Mouse (Mus musculus): ENCODE data around the gene Lhx9.

Gene Lhx9

DNA sequence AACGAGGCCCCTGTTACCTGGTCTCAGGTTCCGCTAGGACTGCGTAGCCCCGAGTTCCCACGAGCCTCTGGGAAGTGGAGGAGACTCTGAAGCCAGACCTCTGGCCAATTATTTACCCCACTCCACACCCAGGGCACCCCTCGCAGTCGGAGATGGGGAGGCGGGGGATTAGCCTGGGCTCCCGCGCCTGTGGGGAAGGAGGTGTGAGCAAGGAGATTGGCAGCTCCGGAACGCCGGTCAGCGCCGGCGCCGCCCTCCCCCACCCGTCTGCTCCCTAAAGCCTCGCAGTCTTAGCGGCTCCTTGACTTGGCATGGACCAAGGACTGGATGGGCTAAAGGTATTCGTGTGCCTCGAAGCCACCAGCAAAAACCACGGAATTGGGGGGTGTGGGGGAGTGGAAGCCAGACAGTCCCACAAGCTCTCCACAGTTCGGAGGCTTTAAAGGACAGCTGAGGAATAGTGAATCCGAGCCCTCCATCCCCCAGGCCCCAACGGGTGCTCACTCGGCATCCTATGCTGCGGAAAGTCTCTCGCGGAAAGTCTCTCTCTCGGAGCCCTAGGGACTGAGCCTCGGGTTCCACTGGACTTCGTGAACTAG, at the start of gene Lhx9:
Gene Lhx9 (minus strand): TSS at position 67 of the 599 bp plus-strand sequence.
- DNase-seq = no peak

DNA sequence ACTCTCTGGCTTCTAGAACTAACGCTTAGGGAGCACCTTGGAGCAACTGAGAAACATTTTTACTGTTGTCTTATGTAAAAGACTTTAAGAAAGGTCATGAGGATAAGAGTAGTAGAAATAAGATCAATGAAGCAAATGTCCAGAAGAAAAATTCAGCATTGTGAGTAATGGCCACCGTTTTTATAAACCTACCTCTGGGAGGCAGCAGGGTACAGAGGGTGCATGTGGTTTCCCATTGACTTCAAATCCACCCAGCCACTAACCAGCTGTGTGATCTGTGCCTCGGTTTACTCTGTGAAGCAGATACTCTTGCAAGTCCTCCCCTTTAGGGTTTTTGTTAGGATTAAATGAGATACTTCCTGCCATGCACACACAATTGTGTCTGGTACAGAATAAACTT, 47.7 kb upstream of the Lhx9 start:
- DNase-seq = no peak

DNA sequence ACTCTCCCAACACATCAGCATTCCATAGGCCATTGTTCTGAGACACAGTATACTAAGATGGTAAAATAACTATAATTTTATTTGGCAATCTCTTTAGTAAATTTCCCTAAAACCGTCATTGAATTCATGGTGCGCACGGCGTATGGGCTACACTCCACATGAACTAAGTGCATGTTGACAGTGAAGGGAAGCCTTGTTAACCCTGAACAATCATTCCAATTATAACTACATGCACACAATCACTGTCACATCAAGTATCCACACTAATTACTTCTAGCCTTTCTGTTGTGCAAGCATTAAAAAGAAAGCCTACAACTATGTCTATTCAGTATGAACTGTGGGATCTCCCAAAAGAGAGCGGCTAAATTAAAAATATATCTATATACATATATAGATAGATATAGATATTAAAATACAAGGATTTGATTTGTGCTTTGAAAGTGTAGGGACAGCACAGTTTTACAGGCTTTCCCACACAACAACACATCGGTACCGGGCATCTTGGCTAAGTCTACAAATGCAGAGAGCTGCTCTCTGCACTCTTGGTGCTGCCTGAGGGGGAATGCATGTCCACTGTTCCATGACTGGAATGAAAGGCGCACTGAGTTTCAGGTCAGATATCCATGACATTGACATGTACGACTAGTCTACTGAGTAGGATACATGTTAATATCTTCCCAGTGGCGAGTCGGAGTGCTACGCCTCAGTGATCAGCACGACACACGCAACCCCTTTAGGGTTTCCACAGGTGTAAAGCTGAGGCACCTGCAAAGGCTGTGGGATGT, 29.3 kb upstream of the Lhx9 start:
- no peak for DNase-seq

DNA sequence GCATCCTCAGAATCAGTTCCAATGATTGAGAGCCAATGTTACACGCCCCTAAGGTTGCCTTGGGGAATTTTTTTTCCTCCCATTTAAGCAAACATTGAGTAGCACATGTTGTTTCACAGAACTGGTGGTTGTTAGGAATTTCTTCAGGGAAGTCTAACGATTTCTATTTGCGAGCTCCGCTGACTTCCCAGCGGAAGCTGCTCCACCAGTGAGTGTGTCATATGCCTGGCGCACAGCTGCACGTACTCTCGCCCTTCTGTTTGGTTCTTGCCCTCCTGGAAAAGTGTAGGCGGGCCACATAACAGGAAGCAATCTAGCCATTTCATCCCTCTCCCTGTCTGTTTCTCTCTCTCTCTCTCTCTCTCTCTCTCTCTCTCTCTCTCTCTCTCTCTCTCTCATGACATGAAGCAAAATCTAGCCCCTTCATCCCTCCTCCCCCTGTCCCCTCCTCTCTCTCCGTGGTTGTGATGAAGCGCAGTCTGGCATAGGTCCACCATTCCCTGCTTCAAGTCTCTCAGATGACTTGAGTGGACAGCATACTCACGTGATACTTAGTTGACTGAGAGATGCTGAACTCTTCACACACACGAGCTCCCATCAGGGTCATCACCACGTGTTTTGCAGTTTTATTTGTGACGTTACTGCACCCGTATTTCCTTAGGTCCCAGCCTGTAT, 28.1 kb upstream of the Lhx9 start:
- no peak for DNase-seq

DNA sequence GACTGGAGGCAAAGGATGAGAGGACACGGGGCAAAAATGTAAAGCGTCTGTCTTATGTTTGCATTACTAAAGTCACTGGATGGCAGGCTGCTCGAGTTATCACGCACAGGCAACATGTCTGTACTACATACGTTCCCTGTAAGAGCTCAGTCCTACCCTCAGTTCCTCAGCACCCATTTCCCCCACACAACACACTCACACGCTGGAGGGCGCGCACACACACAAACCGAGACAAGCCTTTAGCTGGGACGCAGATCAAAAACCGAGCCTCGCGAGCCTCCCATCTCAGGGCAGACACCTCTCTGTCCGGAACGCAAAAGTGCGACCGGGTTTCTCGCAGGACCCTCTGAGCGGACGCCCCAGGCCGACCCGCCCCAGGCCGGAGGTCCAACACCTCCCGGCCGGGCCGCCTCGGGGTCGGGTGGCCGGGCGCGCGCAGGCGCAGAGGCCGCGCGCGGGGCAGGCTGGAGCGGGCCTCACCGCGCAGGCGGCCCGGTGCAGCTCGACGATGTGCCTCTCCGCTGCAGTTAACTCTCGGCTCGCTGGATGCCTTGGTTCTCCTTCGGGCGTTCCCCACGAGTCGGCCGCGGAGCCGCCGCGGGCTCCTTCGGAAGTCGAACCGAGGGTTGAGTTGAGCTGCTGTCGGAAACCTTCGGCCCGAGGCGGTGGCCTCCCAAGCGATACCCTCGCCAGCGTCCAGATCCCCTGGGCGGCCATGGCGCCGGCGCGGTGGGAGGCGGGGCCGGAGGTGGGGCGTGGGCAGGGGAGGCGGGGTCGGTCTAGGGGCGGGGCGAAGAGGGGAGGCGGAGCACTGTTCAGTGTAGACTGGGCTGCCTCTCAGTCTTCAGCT, 7.9 kb upstream of the Lhx9 start, which contains the start of gene 2310009B15Rik:
Gene 2310009B15Rik (minus strand): TSS at position 752 of the 850 bp plus-strand sequence.
- DNase-seq = peak; percentile 82

DNA sequence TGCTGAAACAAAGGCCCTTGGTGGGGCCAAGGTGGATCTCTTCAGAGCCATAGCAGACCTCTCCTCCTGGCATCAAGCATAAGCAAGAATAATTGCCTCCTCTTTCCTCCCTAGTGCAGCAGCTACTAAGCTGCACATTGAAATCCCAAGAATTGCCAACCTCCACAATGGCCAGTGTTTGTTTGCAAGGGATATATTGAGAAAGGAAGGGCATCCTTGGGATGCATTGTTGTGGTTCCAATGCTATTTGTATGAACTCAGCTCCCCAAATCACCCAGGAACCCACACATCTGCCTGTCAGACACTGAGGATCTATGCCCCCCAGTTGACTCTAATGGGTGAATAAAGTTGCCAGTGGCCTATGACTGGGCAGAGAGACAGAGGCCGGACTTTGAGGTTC, 2.4 kb upstream of the Lhx9 start:
- no peak for DNase-seq

DNA sequence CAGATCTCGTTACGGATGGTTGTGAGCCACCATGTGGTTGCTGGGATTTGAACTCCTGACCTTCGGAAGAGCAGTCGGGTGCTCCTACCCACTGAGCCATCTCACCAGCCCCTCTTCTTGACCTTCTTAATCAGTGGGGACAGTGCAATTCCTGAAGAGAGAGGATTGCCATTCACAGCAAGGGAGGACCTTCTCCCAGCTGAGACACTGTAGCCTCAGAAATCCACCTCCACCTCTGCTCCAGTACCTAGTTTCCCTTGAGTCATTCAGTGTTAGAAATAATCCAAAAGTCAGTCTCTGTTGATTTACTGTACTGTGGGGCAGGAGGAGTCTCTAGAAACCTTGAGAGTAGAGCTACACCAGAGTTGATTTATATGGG, 1.8 kb upstream of the Lhx9 start:
- DNase-seq = no peak

DNA sequence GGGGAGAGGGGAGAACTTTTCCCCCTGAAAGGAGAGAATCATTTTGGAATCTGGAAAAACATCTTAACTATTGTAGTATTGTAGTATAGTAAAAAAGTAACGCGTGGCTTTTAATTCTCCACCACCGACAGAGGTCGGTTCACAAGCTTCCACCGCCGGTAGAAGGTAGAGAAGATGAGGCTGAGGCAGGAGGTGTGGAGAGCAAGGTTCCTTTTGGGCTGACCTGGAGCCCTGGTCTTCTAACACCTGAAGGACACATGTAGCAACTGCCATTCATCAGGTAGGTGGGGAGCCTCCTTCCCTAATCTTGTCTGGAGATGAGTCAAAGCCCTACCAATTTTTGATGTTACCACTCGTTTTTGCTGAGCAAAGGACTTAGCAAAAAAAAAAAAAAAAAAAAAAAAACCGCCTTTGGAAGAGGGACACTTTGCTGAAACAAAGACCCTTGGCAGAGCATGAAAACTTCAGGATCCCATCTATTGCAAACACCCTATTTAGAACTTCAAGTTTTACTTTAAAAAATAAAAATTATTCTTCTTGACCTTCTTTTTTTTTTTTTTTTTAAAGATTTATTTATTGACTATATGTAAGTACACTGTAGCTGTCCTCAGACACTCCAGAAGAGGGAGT, 1.3 kb upstream of the Lhx9 start:
- no peak for DNase-seq

DNA sequence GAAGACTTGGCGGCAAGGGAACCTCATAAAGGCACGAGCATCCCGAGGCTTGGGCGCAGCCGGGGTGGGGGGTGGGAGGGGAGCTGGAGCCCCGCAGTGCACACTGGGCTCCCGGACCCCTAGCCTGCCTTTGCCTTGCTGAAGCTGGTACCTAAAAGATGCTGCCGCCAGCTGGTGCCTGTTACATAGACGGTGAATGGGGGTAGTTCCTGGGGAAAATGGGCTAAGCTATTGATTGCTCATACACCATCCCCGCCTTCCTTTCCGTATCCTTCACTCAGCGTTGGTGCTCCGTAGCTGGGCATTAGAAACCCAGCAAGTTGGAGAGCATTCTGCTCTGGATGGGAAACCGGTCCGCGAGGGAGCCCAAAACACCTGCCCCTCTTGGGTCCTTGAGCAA, 351 bp downstream of the Lhx9 start:
- no peak for DNase-seq

DNA sequence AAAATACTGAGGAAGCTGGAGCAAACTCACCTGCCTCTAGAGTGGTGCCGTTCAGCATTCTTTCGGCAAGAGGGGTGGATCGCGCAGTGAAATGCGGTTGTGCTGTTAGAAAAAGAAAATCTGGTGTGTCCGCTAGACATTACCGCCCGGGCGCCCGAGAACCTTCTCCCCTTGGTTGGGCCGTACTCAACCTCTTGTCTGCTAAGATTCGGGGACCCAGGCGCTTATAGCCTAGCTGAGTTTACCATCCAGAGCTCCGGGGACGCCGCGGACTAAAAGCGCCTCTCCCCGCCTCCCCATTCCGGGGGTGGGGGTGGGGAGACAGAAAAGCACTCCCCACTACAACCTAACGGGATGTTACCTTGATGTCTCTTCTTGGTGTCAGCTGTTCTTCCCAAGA, 1.2 kb downstream of the Lhx9 start:
- no peak for DNase-seq

DNA sequence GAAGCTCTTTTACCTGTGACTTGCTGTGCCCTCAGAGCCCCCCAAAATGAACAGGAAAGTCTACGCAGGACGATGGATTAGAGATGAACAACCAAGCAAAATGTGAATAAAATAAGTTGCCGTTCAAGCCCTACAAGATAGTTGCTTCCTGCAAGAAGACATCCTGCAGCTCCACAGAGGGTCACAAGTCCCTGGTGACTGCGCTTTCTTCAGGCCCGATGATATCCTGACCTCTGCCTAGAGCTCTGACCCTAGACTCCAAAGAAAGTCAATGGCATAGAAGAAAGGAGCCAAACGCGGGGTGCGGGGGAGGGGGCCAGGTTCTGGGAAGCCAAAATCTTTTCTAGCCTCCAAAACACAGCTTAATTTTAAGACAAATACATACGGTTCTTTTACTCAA, 1.8 kb downstream of the Lhx9 start:
- DNase-seq = no peak

DNA sequence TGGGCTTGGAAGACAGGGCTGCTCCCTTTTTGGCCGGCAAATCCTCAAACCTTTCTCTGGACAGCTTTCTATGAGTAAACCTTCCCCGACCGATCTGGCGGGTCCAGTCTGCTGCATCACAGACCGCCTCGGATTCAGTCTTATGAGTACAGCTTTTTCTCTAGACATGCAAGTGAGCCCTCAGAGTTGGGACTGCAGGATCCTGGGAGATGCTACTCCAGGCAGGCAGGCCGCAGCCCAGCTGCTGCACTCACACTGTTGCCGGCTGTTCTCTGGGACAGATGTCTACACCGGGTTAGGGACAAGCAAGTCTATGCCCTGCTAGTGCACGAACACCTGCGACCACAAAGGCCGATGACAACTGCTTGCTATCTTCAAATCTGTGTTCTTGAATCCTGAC, 2.2 kb downstream of the Lhx9 start:
- DNase-seq = no peak

DNA sequence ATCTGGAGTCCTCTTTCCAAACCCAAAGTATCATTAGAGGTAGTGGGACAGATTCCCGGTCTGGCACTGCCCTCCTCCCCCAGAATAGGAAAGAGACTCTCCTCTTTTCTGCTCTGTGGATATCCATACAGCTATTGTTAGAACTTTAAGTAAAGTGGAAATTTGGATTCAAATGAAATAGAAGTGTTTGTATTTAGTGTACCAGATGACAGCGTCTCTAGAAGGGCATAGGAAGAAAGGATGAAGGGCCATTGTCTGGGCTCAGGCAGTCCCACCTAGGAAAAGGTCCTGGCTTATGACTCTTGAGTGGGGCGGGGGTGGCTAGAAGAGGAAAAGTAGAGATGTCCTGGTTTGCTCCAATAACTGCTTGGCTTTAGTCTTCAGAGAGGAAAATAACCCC, 2.9 kb downstream of the Lhx9 start:
- no peak for DNase-seq

DNA sequence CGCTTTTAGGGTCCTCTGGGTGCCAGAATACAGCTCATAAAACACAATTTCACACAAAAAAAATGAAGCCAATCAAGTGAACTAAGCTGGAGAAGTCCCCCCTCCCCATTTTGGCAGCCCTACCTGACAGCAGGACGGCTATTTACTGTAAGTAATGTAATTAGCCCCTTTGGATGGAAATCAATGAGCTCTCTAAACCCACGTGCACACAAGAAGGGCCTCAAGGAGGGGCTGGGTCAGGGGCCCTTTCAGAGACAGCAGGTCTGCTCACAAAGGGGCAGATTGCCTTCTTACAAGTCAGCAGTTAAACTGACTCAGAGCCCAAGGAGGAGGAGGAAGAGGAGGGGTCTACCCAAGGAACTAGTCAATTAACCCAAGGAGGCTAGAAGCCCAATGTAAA, 4.2 kb downstream of the Lhx9 start:
- DNase-seq = no peak

DNA sequence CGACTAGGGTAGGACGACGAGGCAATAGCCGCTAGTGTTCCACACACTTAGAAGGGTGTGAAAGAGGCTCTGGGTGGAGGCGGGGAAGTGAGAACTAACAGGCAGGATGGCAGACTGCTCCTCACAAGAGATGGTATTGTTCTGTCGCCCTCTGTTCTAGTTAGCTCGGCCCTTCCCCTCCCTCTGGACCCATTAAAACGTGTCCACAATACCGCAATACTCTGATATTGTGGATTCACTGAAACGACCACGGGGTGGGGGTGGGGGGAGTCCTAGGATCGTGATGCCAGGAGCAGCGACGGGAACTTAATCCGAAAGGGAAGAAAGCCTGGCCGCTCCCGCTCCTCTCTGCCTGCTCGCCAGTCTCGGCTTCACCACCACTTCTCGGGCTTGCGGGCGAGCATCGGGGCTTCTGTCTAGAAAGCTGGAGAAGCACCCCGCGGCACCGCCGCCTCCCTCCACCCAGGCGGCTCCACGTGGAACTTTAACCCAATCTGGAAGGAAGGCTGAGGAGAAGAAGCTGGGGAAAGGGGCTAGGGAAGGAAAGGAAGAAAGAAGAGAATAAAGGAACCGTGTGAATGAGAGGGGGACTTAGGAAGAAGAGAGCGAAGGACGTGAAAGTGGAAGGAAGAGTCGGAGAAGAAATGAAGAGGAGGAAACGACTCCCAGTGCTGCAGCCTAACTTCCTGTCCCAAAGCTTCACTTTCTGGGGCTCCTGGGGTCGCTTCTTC, 4.9 kb downstream of the Lhx9 start:
- no peak for DNase-seq

DNA sequence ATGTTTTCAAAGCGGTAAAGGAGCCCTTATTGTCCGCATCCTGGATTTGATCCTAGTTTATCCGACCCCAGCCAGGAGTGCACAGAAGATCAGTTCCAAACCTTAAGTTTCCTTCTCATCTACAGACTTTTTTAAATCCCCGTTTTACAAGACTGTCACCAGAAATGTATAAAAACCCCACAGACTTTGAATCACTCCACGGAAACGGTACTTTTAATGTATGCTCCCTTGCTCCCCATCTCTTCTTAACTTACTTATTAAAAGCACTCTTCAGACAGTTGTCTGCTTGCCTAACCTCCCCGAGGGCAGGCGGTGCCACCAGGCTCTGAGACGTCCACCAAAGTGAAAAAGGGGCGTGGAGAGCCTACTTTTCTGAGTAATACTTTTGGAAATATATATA, 5.6 kb downstream of the Lhx9 start:
- DNase-seq = no peak

DNA sequence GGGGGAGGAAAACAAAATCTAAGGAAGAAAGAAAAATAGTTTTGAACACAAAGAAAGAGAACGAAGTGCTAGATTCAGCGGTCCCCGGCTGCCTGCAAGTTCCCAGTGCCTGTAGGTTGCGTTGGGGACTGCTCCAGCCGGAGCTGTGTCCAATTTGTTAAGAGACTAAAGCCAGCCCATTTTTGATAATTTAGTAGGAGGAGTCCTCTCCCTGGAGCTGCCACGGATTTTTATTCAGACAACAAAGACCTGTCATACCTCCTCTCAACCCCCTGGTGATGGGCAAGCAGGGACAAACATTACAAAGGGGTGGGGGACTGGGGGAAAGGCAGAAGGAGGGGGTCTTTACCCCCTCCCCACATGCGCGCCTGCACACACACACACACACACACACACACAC, 6.1 kb downstream of the Lhx9 start:
- no peak for DNase-seq

DNA sequence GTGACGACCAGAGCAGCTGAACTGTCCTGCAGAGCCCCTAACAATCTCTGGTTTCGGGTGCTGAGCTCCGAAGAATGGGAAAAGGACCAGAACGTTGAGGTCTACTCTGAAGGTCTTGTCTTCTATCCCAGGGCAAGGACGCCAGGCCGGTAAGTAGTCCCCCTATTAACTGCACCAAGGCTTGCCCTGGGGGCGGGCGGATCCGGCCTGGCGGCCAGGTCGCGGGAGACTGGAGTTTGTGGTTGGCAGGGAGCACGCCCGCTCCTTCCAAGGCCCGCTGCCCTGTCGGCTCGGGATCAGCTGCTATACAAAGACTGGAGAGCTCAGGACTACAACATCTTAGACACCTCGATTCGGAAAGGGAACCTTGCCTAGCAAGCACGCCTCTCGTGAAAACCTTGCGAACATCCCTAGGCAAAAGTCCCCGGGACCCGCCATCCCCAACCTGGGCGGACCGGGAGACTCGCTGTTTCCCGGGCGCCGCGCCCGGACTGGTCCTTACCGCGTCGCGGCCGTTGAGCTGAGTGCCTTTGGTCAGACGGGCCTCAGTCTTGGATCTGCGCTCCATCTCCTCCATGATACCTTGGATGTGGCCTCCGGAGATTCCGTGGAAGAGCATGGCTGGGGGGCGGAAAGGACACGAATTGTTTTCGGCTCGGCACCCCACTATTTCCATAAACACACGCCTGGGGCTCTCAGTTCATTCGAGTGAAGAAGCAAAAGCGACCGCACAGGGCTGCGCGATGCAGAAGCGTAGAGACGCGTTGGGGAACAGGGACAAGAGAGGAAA, 6.9 kb downstream of the Lhx9 start:
- DNase-seq = no peak

DNA sequence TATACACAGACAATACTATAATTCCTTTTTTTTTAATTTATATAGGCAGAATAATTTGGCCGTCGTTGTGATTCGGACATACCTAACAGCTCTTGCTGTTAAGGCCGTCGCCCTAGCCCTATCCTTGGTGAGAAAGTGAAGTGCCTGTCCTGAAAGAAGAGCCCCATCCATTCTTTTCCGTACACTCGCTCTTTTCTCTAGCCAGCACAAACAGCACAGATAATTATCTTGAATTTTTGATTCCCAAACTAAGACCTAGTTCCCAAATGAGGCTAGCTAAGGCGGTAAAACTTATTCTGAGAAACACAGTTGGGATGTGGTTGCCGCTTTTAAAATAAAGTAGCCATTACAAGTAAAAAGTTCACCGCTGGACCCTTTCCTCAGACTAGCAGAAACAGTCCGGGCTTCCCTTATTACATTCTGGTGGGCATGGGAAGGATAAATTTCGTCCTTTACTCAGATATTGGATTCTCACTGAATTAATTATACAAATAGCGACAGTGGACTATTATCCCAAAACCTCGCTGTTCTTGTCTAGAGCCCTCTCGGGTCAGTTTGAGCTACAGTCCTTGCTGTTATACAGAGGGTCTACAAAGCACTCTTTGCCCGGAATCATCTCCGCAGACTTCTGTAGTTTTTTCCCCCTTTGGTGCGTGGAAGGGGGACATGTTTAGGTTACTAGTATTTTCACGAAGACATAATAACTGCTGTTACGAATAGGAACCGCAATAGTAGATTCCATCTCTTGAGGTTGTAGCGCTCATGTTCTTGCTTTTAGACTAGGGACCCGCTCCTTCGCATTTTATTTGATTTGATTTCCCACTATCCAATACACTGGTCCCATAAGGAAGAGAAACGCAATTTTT, 7.7 kb downstream of the Lhx9 start:
- no peak for DNase-seq

DNA sequence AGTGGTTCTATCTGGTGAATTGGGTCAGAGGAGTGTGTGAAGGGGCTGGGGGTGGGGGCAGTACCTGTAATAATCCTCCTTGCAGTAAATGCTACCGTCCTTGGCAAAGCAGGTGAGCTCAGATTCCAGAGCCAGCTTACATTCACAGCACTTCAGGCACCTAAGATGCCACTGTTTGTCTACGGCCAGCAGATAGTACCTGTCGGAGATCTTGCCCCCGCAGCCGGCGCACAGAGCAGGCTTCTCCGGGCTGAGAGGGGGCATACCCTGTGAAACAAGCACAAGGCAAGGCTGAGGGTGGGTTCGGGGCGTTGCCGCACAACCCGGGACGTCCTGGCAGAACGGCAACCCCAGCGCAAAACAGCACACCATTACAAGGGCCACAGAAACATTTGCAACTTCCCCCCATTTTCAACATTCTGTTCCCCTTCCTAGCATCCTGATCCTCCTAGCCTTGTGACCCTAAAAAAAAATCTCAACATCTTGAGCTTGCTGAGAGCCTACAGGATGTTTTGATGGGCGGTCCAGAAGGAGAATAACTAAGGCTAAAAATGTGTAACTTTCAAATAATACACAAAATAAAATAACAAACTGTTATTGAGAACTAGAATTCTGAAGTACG, 8.5 kb downstream of the Lhx9 start:
- DNase-seq = no peak
